Mouse (Mus musculus) cortical plate, adult 2 months (tissue): ENCODE measurements around the gene Adamts7.
A peak's percentile ranks its signal among the peaks of the same experiment; 100 is the strongest.

ENCODE experiments used
- CTCF ChIP-seq: fragments of 200-500 bp; IDR thresholded peaks from 2 replicates; pipeline ENCODE4 v1.5.1; 2011; ENCODE audit warnings: mild to moderate bottlenecking, control low read depth, low read length; ENCODE audit not compliant: insufficient read depth; ENCODE audit errors: extremely low read depth
- POLR2A ChIP-seq: fragments of 200-500 bp; IDR thresholded peaks from 2 replicates; pipeline ENCODE4 v1.6.1; 2011; ENCODE audit warnings: mild to moderate bottlenecking, low read length, control low read depth; ENCODE audit not compliant: insufficient read depth; ENCODE audit errors: extremely low read depth

DNA sequence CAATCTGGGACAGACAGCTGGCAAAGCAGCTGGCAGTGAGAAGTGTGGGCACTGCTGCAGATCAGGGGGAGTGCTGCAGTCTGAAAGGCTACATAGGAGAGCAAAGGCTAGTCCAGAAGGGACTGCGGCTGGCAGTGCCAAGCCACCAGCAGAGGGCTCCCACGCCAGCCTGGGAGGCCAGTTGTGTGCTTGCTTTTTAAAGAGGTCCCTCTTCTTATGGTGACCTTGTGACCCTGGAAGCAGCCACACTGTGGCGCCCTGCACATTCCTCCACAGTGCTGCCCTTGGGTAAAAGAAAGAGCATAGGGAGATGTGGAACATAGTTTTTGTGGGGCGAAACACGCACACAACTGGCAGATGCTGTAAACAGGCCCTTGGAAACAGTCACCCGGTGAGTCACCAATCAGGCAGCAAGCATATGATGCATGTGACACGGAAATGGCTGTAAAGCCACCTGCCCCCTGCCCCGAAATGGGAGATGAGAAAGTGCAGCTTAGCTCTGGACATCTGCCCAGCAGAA lies 41.6 kb downstream of the Adamts7 start:
- TF ChIP-seq POLR2A (no peak), CTCF (0 out of 2 replicates have a peak, but pooled peaks have one; percentile 9)
